Mouse (Mus musculus): ENCODE measurements at regions not wholly inside any gene's neighbourhood (a gene's known extent, or its start where the extent isn't known, plus 50 kb on each side); places are given as distances from the start of the nearest gene placed in this dataset.

- Histone ChIP-seq H3K4me3 (ENCODE audit: low read depth, low read length) (no peak overlapping the region), H3K4me2 (ENCODE audit: low read depth) (no peak overlapping the region), H3K9me3 (ENCODE audit: low read length) (no peaks in the 10 kb centered on the region), H3K4me1 (ENCODE audit: insufficient read depth) (no peaks in the 10 kb centered on the region), H3K27ac (ENCODE audit: low read depth, low read length) (no peak overlapping the region), H3K9ac (no peak overlapping the region), H3K36me3 (ENCODE audit: insufficient read depth) (no peaks in the 10 kb centered on the region), H3K27me3 (ENCODE audit: insufficient read depth, low read length) (no peaks in the 10 kb centered on the region)
- 40% methylated on average over 17 of the region's 17 CpGs for WGBS
- no peak for TF ChIP-seq CTCF (IDR thresholded peaks at IDR 0.05; ENCODE audit: low read depth)
- DNase-seq (peak; percentile 46), ATAC-seq (peak; percentile 74)
Observed at GRCm38 (mm10) chr1:90268131-90268691, 64.4 kb downstream of the Ackr3 start.

DNA sequence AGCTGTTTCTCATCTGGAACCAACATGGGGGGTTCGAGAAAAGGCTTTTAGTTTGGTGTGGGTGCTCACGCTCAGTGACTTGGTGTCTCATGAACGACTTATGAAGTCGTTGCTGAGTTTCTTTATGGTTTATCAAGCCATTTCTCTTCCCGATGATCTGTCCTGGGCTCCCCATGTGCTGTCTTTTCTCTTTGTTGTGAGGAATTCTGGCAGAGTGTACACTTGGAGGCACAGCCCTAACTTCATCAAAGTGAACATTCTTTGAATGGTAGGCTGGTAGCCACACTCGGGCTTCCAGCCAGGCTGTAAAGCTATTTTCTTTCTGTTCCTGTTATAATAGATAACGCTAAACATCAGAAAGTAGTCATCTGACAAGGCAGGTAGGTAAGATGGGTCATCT is 65.2 kb downstream of the Ackr3 start:
- no peak overlapping the region for H3K4me3 ChIP-seq (ENCODE audit: low read depth, low read length)
- DNase-seq (no peak), ATAC-seq (no peak)
- H3K4me2 ChIP-seq (ENCODE audit: low read depth), result no peak overlapping the region
- TF ChIP-seq CTCF (IDR thresholded peaks at IDR 0.05; ENCODE audit: low read depth), result no peak
- H3K9me3 ChIP-seq (ENCODE audit: low read length), result no peaks in the 10 kb centered on the region
- H3K4me1 ChIP-seq (ENCODE audit: insufficient read depth), result no peaks in the 10 kb centered on the region
- no peaks in the 10 kb centered on the region for H3K36me3 ChIP-seq (ENCODE audit: insufficient read depth)
- H3K27me3 ChIP-seq (ENCODE audit: insufficient read depth, low read length), result no peaks in the 10 kb centered on the region
- no peak overlapping the region for H3K9ac ChIP-seq
- WGBS, result 79% methylated on average over 7 of the region's 7 CpGs
- H3K27ac ChIP-seq (ENCODE audit: low read depth, low read length), result no peak overlapping the region

- no peaks in the 10 kb centered on the region for H3K36me3 ChIP-seq (ENCODE audit: insufficient read depth)
- H3K27me3 ChIP-seq (ENCODE audit: insufficient read depth, low read length), result no peaks in the 10 kb centered on the region
- no peak overlapping the region for H3K4me2 ChIP-seq (ENCODE audit: low read depth)
- H3K4me1 ChIP-seq (ENCODE audit: insufficient read depth), result no peaks in the 10 kb centered on the region
- H3K27ac ChIP-seq (ENCODE audit: low read depth, low read length), result no peak overlapping the region
- H3K4me3 ChIP-seq (ENCODE audit: low read depth, low read length), result no peak overlapping the region
- ATAC-seq, result no peak
- no peaks in the 10 kb centered on the region for H3K9me3 ChIP-seq (ENCODE audit: low read length)
- peak; percentile 19 for DNase-seq
- no peak for TF ChIP-seq CTCF (IDR thresholded peaks at IDR 0.05; ENCODE audit: low read depth)
- WGBS, result 61% methylated on average over 1 of the region's 1 CpGs
- H3K9ac ChIP-seq, result no peak overlapping the region
Observed at GRCm38 (mm10) chr1:90269836-90270235, 66.1 kb downstream of the Ackr3 start.

GRCm38 (mm10) chr1:90271326-90271725 is 67.5 kb downstream of the Ackr3 start:
- Histone ChIP-seq H3K9me3 (ENCODE audit: low read length) (no peaks in the 10 kb centered on the region), H3K4me1 (ENCODE audit: insufficient read depth) (no peaks in the 10 kb centered on the region), H3K4me2 (ENCODE audit: low read depth) (no peak overlapping the region), H3K4me3 (ENCODE audit: low read depth, low read length) (no peak overlapping the region), H3K27ac (ENCODE audit: low read depth, low read length) (no peak overlapping the region), H3K27me3 (ENCODE audit: insufficient read depth, low read length) (no peaks in the 10 kb centered on the region), H3K36me3 (ENCODE audit: insufficient read depth) (no peaks in the 10 kb centered on the region), H3K9ac (no peak overlapping the region)
- DNase-seq, result no peak
- ATAC-seq, result no peak
- WGBS, result 75% methylated on average over 3 of the region's 3 CpGs
- TF ChIP-seq CTCF (IDR thresholded peaks at IDR 0.05; ENCODE audit: low read depth), result no peak

- Histone ChIP-seq H3K9me3 (ENCODE audit: low read length) (no peaks in the 10 kb centered on the region), H3K27me3 (ENCODE audit: insufficient read depth, low read length) (no peaks in the 10 kb centered on the region), H3K27ac (ENCODE audit: low read depth, low read length) (no peak overlapping the region), H3K36me3 (ENCODE audit: insufficient read depth) (no peaks in the 10 kb centered on the region), H3K4me2 (ENCODE audit: low read depth) (no peak overlapping the region), H3K9ac (no peak overlapping the region), H3K4me3 (ENCODE audit: low read depth, low read length) (no peak overlapping the region), H3K4me1 (ENCODE audit: insufficient read depth) (no peaks in the 10 kb centered on the region)
- no peak for TF ChIP-seq CTCF (IDR thresholded peaks at IDR 0.05; ENCODE audit: low read depth)
- 96% methylated on average over 5 of the region's 5 CpGs for WGBS
- ATAC-seq (no peak), DNase-seq (no peak)
Observed at GRCm38 (mm10) chr1:90272411-90272810, 68.6 kb downstream of the Ackr3 start.

DNA sequence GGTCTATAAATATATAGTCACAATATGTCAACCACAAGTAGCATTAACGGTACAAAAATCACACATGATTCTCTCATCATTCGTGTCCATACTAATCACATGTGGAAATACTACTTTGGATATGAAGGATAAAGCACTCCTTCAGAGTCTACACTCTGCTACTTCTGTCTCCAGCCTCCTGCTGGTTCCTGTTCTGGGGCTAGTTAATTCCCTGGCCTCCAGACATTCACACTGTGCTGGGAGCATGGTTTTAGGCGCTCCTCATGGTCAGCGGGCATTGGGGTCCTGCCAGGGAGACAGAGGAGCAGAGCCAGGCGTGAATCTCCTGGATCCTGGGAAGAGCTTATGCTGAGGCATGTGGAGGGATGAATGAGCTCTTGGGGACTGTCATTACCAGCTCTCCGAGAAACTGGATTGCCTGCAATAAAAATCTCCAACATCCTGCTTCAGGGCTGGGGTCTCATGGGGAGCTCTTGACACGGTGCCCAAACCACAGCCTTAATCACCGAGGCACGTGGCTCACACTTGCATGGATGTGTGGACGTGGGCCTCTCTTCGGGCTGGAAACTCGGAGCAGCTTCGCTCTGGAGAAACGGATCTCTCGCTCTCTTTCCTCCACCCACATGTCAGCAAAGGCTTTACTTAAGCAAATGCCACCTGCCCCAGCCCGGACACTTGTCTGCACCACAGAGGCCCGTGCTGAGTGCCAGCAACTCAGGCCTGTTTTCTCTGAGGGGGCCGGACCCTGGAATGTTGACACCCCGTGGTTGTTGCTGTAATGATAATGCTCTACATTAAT is 69.2 kb downstream of the Ackr3 start:
- Histone ChIP-seq H3K4me1 (ENCODE audit: insufficient read depth) (no peaks in the 10 kb centered on the region), H3K9ac (no peak overlapping the region), H3K36me3 (ENCODE audit: insufficient read depth) (no peaks in the 10 kb centered on the region), H3K4me3 (ENCODE audit: low read depth, low read length) (no peak overlapping the region), H3K27me3 (ENCODE audit: insufficient read depth, low read length) (no peaks in the 10 kb centered on the region), H3K4me2 (ENCODE audit: low read depth) (no peak overlapping the region), H3K9me3 (ENCODE audit: low read length) (no peaks in the 10 kb centered on the region), H3K27ac (ENCODE audit: low read depth, low read length) (no peak overlapping the region)
- TF ChIP-seq CTCF (IDR thresholded peaks at IDR 0.05; ENCODE audit: low read depth), result no peak
- no peak for ATAC-seq
- no peak for DNase-seq
- 76% methylated on average over 19 of the region's 19 CpGs for WGBS

DNA sequence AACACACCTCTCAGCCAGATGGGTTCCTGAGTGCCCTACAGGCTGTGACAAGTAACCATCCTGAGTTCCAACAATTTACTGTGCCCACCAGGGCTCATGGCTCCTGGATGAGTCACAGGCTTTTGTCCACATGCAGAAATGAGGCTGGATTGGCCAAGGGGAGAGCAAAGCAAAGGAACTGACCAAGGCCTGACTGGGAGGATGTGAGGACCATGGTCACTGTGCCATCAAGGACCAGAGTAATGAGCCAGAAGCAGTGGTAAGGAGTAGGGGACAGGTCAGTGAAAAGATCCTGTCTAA is 69.8 kb downstream of the Ackr3 start:
- Histone ChIP-seq H3K9me3 (ENCODE audit: low read length) (no peaks in the 10 kb centered on the region), H3K4me2 (ENCODE audit: low read depth) (no peak overlapping the region), H3K4me1 (ENCODE audit: insufficient read depth) (no peaks in the 10 kb centered on the region), H3K4me3 (ENCODE audit: low read depth, low read length) (no peak overlapping the region), H3K27ac (ENCODE audit: low read depth, low read length) (no peak overlapping the region), H3K9ac (no peak overlapping the region), H3K36me3 (ENCODE audit: insufficient read depth) (no peaks in the 10 kb centered on the region), H3K27me3 (ENCODE audit: insufficient read depth, low read length) (no peaks in the 10 kb centered on the region)
- no peak for TF ChIP-seq CTCF (IDR thresholded peaks at IDR 0.05; ENCODE audit: low read depth)
- DNase-seq (no peak), ATAC-seq (no peak)

Data from forebrain, postnatal 0 days (tissue).